Mouse (Mus musculus): Measurements from ENCODE around the gene Col9a3. TPM values are rescaled to one million over a fixed set of nuclear protein-coding genes. Genes with fewer than 3 reads are reported as not detected.

Col9a3 gene
- total RNA-seq, 4 experiments from 2014 or later: 0.11 TPM; not detected in 3

DNA sequence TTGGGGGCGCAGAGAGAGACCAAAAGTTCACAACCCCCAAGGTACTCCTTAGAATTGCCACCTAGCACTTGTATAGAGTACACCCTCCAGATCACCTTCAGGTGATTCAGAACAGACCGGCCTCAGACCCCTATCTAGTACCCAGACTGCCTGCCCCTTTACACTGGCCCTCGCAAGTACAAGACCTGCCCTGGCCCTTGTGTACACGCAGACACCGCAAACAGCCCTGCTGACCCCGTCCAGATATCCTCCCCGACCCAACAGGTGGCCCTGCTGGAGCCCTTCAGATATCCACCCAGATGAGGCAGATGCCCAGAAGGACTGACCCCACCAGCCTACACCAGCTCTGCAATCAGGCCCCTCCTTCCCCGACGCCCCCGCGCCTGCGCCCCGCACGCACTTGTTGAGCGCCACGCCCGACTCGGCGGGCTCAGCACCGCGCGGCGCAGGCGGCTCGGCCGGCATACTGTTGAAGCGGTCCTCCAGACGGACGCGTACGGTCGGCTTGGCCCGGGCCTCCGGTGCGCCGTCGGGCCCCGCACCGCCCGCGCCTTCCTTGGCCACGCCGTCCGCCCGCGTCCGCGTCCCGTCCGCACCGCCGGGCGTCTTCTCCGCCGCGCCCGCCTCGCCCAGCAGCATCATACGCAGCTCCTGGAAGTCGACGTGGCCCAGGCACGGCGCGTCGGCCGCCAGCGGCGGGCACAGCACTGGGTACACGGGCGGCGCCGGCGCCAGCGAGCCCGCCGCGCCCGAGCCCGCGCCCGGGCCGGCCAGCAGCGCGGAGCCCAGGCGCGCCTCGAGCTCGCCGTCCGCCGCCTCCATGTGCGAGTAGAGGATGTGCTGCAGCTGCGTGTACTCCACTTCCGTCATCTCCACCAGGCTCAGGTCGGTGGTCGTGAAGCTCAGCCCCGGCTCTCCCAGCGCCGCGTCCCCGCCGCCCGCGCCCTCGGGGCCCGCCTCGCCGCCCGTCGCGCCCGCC, 44.3 kb downstream of the Col9a3 start:
- DNase-seq (ENCODE audit: low spot score in 2 of 2): no peak

DNA sequence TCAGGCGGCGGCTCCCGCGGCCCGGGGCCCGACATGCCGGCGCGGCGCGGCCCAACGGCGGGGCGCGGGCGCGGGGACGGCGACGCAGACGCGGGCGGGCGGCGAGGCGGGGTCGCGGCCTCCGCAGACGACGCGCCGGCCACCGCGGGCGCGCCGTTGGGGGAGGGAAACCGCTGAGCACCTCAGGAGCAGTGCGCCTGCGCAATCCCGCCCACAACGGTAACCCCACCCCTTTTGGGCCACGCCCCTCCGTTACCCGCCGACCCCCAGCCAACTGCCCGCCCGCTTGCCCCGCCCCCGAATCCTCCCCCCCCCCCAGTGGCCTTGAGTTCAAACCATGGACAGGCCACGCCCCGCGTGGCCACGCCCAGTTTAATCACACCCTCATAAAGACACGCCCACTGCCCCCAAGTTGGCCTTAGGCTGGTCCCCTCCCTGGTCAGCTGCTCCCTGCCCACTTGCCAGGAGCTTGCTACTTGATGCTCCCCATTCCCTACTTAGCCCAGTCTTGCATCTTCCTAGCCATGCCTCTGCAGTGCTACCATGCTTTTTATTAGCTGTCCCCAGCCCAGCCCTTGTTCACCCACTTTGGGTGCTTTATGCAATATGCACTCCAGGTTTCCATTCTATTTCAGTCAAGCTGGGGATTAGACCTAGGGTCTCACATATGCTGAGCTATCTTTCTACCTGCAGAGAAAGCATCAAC, 45.1 kb downstream of the Col9a3 start, which contains the start of gene Tcfl5:
Tcfl5 (minus strand) TSS at position 154 of the 706 bp plus-strand sequence.
- no peak for DNase-seq (ENCODE audit: low spot score in 2 of 2)

DNA sequence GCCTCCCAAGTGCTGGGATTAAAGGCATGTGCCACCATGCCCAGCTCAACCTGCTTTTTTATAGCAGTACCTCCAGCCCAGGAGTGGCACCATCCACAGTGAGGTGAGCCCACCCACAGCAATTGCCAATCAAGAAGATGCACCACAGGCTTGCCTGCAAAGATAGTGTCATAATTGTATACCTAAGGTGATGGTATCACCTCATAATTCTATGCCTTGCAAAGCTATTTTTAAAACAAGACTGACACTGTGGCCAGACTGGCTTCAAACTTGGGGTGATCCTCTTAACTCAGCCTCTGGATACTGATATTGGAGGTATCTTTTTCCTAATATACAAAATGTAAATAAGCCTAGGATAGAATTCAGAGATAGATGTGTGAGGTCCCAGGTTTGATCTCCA, 46.0 kb downstream of the Col9a3 start:
- DNase-seq (ENCODE audit: low spot score in 2 of 2): no peak

DNA sequence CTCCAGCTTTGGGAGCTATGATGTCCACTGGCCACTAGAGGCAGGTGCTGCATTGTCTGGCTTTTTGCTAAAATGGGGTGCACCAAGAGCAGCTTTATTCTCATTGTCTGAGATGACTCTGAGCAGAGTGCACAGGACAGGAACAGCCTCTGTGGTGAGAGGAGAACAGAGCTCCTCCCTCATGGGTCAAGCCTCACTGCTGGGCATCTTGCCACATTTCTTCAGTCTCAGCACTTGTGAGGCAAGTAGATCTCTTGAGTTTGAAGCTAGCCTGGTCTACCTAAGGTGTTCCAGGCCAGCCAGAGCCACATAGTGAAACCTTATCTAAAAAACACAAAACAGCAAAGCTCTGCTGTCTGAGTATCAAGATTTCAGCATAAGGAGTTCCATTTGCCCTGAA, 49.3 kb downstream of the Col9a3 start:
- DNase-seq (ENCODE audit: low spot score in 2 of 2): no peak

DNA sequence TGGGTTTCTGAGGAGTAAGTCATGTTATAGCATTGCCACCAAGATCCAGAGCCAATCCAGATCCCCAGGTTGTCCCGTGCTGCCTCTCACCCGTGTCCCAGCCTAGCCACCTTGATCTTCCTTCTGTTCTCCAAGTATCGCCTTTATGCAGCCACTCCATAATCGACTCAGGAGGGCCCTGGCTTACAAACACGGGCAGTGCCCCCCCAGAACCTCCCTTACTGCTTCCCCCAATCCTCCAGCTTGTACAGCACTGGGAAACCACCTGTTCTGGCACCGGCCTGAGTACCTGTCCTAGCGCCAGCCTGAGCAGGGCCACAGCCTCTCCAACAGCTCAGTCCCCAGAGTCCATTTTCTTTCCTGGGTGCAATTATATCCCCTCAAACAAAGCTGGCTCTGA, 57.1 kb downstream of the Col9a3 start:
- DNase-seq (ENCODE audit: low spot score in 2 of 2): no peak

DNA sequence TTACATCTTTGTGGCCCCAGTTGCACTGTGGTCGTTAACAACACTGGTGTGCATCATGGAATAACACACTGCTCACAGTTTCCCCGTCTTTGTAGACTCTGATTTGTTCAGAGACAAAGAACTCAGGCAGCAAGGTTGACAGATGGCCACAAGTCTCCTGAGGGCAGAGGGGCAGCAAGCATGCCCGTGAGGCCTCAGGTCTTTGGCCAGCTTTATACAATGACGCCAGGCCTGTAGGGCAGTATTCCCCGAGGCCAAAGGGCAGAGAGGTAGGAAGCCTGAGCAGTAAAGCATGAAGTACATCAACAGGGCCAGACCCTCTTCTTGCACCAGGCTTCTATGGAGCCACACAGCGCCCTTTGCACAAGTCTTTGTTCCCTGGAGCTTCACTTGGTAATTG, 57.6 kb downstream of the Col9a3 start:
- no peak for DNase-seq (ENCODE audit: low spot score in 2 of 2)

DNA sequence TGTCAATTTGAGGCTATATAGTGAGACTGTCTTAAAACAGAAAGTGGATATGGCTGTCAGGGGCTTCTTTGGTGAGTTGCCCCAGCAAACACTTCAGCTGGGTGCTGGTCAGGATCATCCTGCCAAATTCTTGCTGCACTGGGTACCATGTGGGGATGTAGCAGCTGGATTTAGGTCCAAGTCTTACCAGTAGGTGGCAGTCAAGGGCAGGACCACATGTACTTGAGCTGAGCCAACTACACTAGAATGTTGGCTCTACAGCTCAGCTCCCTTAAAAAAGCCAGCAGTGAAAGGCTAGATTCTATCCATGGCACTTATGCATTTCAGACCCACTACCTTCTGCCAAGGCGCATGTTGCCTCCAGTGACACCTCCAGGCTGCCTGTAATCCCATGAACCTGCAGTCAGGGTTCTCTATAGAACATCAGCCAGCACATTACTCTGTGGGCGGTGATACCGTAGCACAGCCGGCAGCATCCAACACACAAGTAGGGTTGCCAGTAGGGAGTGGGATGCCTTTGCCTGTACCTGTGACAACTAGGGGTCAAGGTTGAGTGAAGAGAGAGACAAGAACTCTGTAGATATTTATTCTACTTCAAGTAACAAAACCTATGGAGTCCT, 59.9 kb downstream of the Col9a3 start:
- DNase-seq (ENCODE audit: low spot score in 2 of 2): peak; percentile 57 to 58

DNA sequence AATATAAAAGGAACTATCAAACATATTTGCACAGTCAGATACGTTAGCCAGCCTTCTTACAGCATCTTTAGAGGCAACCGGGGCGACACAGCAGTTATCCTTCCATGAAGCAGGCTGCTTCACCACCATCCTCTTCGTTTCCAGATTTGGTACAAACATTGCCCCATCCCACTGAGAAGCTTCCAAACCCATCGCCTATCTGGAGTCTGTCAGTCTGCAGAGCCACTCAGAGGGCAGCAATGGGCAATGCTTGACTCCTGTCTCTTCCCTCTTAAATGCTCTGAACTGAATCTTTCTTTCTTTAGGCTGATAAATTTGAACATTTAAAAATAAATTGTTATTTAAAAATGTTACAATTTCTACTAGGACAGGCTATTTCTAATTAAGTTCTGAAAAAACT, 60.8 kb downstream of the Col9a3 start:
- no peak for DNase-seq (ENCODE audit: low spot score in 2 of 2)

DNA sequence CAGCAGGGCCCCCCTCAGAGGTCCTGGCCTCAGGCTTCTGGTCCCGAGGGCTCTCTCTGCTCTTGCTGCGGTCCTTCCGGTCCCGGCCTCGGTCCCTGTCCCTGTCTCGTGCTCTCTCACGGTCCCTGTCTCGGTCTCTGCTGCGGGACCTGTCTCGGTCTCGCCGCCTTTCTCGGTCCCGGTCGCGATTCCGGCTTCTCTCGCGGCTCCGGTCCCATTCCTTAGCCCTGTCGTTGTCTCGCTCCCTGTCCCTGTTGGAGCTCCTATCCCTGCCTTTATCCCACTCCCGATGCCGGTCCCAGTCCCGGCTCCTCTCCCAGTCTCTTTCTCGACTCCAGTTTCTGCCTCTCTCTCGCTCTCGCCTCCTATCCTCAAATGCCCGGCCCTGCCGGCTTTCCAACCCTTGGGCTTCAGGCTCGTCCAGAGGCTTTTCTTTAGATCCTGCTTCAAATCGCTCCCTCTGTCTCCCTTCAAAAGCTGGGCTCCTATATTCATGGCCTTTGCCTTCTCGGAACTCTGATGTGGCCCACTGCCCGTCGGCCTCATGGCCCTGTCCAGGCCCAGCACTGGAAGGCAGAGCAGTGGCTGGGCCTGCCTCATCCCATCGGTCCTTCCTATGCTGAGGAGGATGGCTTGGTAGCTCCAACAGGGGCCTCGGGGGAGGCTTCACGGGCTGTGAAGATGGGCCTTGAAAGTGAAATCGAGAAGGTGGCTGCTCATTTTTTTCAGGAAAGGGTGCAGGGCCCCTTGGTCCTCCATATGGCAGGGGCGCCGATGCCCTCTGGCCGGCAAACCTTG, 62.0 kb downstream of the Col9a3 start:
- DNase-seq (ENCODE audit: low spot score in 2 of 2): no peak

DNA sequence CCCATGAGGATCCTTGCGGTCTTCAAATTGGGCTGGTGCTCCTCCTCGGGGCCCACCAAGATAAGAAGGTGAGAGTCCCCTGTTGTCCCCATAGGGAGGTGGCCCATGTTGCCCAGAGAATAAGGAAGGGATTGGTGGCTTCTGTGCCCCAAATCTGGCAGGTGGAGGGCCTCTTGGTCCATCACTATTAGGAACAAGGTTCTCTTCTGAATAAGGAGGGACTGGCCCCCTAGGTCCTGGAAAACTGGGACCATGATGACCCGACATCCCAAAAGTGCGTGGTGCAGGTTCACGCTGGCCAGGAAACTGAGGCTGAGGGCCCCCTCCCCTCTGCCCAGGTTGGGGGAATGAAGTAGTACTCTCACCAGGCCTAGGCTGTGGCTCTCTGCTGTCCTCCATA, 62.9 kb downstream of the Col9a3 start:
- no peak for DNase-seq (ENCODE audit: low spot score in 2 of 2)

DNA sequence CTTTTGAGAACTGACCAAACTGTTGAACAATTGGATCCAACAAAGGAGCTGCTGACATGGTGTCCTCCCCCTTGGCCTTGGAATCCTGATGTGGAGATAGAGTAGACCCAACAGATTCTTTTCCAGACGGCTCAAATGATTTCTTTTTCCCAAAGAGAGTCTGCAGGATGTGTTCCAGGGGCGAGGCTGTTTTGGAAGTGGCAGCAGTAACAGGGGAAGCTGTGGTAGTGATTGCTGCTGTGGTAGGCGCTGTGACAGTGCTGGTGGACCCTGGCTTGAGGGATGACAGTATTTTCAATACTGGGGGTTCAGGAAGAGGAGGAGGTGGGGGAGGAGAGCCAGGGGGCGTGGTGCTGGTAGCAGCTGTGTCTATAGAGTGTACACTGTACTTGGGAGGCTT, 64.4 kb downstream of the Col9a3 start:
- no peak for DNase-seq (ENCODE audit: low spot score in 2 of 2)

Other genes starting within 250 kb of the Col9a3 start
- under 1 TPM in 3 of 4 experiments, not detected in 1; 0.09 to 0.10 (median 0.10) TPM for gene Slco4a1, start 141.5 kb upstream of the Col9a3 start, total RNA-seq (2022)
- gene Ntsr1, start 97.8 kb upstream of the Col9a3 start, total RNA-seq (2022): under 1 TPM in 1 of 4 experiments, not detected in 3; 0.11 TPM
- 1 to 10 TPM; 3.6 to 5.1 (median 4.7) TPM for gene Mrgbp, start 16.5 kb upstream of the Col9a3 start, total RNA-seq (2022)
- 10 to 100 TPM; 21.3 to 24.7 (median 22.3) TPM for gene Ogfr, start 8.5 kb upstream of the Col9a3 start, total RNA-seq (2022)
- not detected for gene Tcfl5, start 44.9 kb downstream of the Col9a3 start, total RNA-seq (2022)
- gene Dido1, start 112.2 kb downstream of the Col9a3 start, total RNA-seq (2022): 10 to 100 TPM; 13.2 to 17.8 (median 14.6) TPM
- gene Gid8, start 112.3 kb downstream of the Col9a3 start, total RNA-seq (2022): 10 to 100 TPM; 33.7 to 41.1 (median 34.8) TPM
- gene Slc17a9, start 127.5 kb downstream of the Col9a3 start, total RNA-seq (2022): under 1 TPM in 1 of 4 experiments, not detected in 3; 0.25 TPM
- gene Bhlhe23, start 179.1 kb downstream of the Col9a3 start, total RNA-seq (2022): not detected

Measured in gastrocnemius, adult 8-10 months (tissue).